Mouse (Mus musculus): ENCODE results near the gene Svopl.

DNA sequence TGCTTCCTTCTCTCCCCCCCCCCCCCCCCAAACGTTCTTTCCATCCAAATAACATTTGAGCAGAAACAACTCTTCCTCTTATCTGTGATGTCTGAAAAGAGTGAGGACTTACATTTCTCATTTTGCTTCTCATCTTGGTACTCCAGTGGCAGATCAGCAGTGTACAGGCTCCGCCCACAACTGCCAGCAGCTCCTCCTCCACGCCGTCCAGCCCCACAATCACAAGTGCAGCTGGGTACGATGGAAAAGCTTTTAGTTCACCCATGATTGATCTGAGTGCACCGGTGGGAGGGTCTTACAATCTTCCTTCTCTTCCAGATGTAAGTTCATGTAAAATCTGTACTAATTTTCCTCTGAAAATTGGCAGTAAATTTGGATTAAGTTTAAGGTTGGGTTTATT, 95.5 kb downstream of the Svopl start:
- TF ChIP-seq CTCF (IDR thresholded peaks at IDR 0.05; ENCODE audit: low read depth), result no peak
- TF ChIP-seq EP300 (IDR thresholded peaks at IDR 0.05; ENCODE audit: low read depth), result no peak

Measured in heart, postnatal 0 days (tissue).